Mouse (Mus musculus): ENCODE measurements around the gene Nol11. TPM values are rescaled to one million over a fixed set of nuclear protein-coding genes. Genes with fewer than 3 reads are reported as not detected.
"Not testable (repeated sequence)": the region's sequence is repeated elsewhere in the genome, so short reads cannot be mapped to it uniquely, and the experiment has no call there.

Gene Nol11
- polyA plus RNA-seq, 1 experiment from 2014 or later: 57.7 TPM

DNA sequence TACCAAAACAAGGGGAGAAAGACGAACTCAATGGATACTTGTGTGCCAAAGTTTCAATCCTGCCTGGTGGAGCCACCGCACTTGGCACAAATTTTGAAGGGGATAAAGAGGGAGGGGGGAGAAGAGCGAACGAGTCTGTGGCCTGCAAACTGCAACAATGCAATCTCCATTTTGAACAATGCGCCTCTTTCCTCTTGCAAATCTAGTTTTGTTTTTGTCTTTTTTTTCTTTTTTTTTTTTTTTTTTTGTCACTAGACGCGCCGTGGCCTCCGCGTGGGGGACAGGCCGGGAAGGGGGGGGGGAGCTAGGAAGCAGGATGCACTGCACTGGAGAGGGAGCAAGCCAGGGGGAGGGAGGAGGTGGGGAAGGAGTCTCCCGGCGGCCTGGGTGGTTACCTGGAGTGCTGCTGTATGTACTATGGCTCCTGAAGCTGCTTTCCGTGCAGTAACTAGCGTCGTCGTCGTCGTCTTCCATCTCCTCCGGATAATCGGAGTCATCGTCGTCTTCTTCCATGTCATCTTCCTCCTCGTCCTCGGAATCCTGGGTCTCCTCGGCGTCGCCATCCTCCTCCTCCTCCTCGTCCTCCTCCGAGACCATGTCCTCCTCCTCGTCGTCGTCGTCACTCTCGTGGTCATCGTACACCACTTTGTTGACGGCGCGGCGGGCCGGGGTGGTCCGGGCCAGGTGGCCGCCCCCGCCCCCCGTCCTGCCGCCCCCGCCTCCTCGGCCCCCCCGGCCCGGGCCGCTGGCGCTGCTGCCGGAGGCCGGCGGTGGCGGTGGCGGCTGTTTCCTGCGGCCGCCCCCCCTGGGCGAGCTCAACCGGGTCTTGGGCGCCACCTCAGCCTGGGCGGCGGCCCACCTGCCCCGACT lies 58.1 kb downstream of the Nol11 start:
- Histone ChIP-seq H3K4me3 (replicated peaks; ENCODE audit: low read depth, low read length) (peak overlapping the region; percentile 77), H3K9me3 (ENCODE audit: control insufficient read depth, low read length) (no peaks in the 10 kb centered on the region), H3K4me1 (ENCODE audit: control insufficient read depth, insufficient read depth, low read length) (peaks cover 19% of the 10 kb centered on the region), H3K27ac (replicated peaks; ENCODE audit: low read depth, low read length) (peak overlapping the region; percentile 98), H3K36me3 (ENCODE audit: control insufficient read depth, insufficient read depth, low read length) (no peaks in the 10 kb centered on the region), H3K9ac (replicated peaks; ENCODE audit: low read length) (peak overlapping the region; percentile 99), H3K4me2 (ENCODE audit: low read length) (peak overlapping the region; percentile 88), H3K27me3 (ENCODE audit: control insufficient read depth, insufficient read depth, low read length) (no peaks in the 10 kb centered on the region)
- ATAC-seq (ENCODE audit: low FRiP score, low TSS enrichment) (peak; percentile 69), DNase-seq (peak; percentile 71)
- under 1% methylated on average over 58 of the region's 65 CpGs for WGBS

DNA sequence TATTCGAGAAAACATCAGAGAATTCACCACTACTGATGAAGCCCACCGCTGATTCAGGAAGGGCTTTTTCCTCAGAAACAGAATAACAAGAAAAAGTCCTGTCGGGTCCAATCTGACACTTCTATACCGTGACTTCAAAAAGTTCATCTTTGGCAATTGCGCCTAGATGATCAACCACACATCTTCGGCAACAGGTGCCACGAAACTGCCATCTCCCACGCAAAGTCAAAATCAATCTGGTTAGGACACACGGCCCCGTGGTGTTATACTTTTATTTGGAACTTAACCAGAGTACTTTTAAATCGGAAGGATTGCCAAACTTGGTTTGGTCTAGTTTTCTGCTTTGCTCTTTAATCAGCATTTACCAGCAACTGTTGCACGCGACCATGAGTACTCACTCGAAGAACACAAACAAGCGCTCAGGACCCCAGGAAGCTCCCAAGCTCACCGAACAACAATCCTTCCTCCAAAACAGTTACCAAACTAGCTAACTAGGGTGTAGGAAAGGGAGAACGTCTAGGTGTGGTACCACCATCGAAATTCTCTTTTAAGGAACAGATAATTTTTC lies 58.9 kb downstream of the Nol11 start:
- Histone ChIP-seq H3K4me3 (replicated peaks; ENCODE audit: low read depth, low read length) (peak overlapping the region; percentile 77), H3K27me3 (ENCODE audit: control insufficient read depth, insufficient read depth, low read length) (no peaks in the 10 kb centered on the region), H3K36me3 (ENCODE audit: control insufficient read depth, insufficient read depth, low read length) (no peaks in the 10 kb centered on the region), H3K27ac (replicated peaks; ENCODE audit: low read depth, low read length) (no peak overlapping the region), H3K4me1 (ENCODE audit: control insufficient read depth, insufficient read depth, low read length) (peaks cover 19% of the 10 kb centered on the region), H3K4me2 (ENCODE audit: low read length) (peak overlapping the region; percentile 88), H3K9ac (replicated peaks; ENCODE audit: low read length) (peak overlapping the region; percentile 99), H3K9me3 (ENCODE audit: control insufficient read depth, low read length) (no peaks in the 10 kb centered on the region)
- peak; percentile 54 for DNase-seq
- WGBS: 1% methylated on average over 18 of the region's 18 CpGs
- no peak for ATAC-seq (ENCODE audit: low FRiP score, low TSS enrichment)

DNA sequence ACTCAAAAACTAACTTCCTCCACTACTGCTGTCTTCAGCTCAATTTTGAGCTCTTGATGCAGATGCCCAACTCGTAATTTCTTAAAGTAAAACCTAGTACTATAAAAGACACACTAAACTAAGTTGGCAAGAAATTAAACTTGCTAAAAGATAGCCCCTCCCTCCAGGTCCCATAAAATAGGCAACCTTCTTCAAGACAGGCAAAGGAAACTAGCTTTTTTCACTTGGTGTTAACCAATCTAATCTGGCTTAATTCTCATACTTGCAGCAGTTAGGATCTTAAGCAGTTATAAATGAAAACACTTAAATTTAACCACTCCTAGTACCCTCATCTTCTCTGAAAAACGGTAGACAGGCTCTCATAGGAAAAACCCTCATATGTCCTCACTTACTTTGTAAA lies 59.5 kb downstream of the Nol11 start:
- Histone ChIP-seq H3K4me3 (replicated peaks; ENCODE audit: low read depth, low read length) (peak overlapping the region; percentile 77), H3K9me3 (ENCODE audit: control insufficient read depth, low read length) (no peaks in the 10 kb centered on the region), H3K9ac (replicated peaks; ENCODE audit: low read length) (no peak overlapping the region; the same call in 1 of the 2 replicates), H3K27me3 (ENCODE audit: control insufficient read depth, insufficient read depth, low read length) (no peaks in the 10 kb centered on the region), H3K27ac (replicated peaks; ENCODE audit: low read depth, low read length) (no peak overlapping the region), H3K36me3 (ENCODE audit: control insufficient read depth, insufficient read depth, low read length) (no peaks in the 10 kb centered on the region), H3K4me1 (ENCODE audit: control insufficient read depth, insufficient read depth, low read length) (peaks cover 20% of the 10 kb centered on the region), H3K4me2 (ENCODE audit: low read length) (peak overlapping the region; percentile 88)
- 31% methylated on average over 2 of the region's 2 CpGs for WGBS
- ATAC-seq (ENCODE audit: low FRiP score, low TSS enrichment): no peak
- DNase-seq: no peak

DNA sequence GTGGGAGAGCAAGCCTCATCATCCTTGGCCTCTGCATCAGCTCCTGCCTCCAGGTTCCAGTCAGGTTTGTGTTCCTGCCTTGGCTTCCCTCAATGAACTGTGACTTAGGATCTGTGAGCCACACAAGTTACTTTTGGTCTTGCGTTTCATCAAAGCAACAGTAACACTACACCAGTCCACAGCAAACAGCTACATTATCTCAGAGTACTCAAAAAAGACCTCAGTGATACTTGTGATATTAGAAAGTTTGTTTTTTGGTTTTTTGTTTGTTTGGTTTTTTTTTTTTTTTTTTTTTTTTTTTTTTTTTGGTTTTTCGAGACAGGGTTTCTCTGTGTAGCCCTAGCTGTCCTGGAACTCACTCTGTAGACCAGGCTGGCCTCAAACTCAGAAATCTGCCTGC lies 62.5 kb downstream of the Nol11 start:
- not testable (repeated sequence) for H3K27ac ChIP-seq (replicated peaks; ENCODE audit: low read depth, low read length); DNase-seq
- peaks cover 26% of the 10 kb centered on the region for H3K4me1 ChIP-seq (ENCODE audit: control insufficient read depth, insufficient read depth, low read length)

DNA sequence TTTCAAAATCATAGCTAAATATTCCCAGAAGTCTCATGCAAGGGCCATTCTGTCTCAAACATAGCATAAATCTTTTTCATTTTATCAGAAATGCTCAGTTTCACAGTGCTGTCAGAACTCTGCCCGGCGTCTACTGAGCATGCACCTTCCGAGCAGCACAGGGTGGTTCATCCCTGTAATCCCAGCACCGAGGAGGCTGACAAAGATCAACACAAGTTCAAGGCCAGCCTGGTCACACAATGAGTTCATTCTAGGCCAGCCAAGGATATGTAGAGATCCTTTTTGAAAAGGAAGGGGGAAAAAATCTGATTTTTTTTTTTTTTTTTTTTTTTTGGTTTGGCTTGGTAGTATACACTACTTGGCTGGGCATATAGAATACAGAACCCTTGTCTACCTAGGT lies 64.2 kb downstream of the Nol11 start:
- 87% methylated on average over 4 of the region's 4 CpGs for WGBS
- H3K4me3 ChIP-seq (replicated peaks; ENCODE audit: low read depth, low read length): no peak overlapping the region
- no peak for DNase-seq

More for the DNA sequence above, 62.5 kb downstream of the Nol11 start:
- ATAC-seq (ENCODE audit: low FRiP score, low TSS enrichment); H3K9me3 ChIP-seq (ENCODE audit: control insufficient read depth, low read length); H3K4me3 ChIP-seq (replicated peaks; ENCODE audit: low read depth, low read length); H3K27me3 ChIP-seq (ENCODE audit: control insufficient read depth, insufficient read depth, low read length); H3K36me3 ChIP-seq (ENCODE audit: control insufficient read depth, insufficient read depth, low read length); H3K4me2 ChIP-seq (ENCODE audit: low read length); H3K9ac ChIP-seq (replicated peaks; ENCODE audit: low read length): not testable (repeated sequence)
- 96% methylated on average over 1 of the region's 2 CpGs for WGBS

DNA sequence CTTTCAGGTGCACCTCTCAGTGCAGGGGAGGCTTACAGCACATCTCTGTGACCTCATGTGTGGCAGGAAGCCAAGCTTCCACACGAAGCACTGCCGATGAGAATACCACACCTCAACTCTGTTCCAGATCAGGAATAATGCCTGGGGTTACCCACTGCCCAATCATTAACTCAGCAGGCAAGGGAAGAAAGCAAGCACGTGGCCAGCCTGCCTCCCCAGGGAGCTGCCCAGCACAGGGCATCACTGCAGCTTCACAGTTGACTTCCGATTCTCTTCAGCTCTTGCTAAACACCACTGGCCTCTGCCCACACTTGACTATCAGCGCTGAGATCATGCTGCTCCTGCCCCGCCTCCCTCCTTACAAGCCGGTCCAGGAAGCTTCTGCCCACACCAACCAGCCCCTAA lies 64.9 kb downstream of the Nol11 start:
- Histone ChIP-seq H3K9me3 (ENCODE audit: control insufficient read depth, low read length) (no peaks in the 10 kb centered on the region), H3K27me3 (ENCODE audit: control insufficient read depth, insufficient read depth, low read length) (no peaks in the 10 kb centered on the region), H3K4me2 (ENCODE audit: low read length) (no peak overlapping the region; the same call in 1 of the 2 replicates), H3K9ac (replicated peaks; ENCODE audit: low read length) (no peak overlapping the region), H3K4me3 (replicated peaks; ENCODE audit: low read depth, low read length) (no peak overlapping the region), H3K4me1 (ENCODE audit: control insufficient read depth, insufficient read depth, low read length) (peaks cover 18% of the 10 kb centered on the region), H3K36me3 (ENCODE audit: control insufficient read depth, insufficient read depth, low read length) (no peaks in the 10 kb centered on the region), H3K27ac (replicated peaks; ENCODE audit: low read depth, low read length) (no peak overlapping the region; the same call in 1 of the 2 replicates)
- WGBS: 32% methylated on average over 7 of the region's 7 CpGs
- ATAC-seq (ENCODE audit: low FRiP score, low TSS enrichment) (no peak), DNase-seq (peak; percentile 31)

More for the DNA sequence above, 64.2 kb downstream of the Nol11 start:
- Histone ChIP-seq H3K9ac (replicated peaks; ENCODE audit: low read length) (no peak overlapping the region), H3K36me3 (ENCODE audit: control insufficient read depth, insufficient read depth, low read length) (no peaks in the 10 kb centered on the region), H3K9me3 (ENCODE audit: control insufficient read depth, low read length) (no peaks in the 10 kb centered on the region), H3K27ac (replicated peaks; ENCODE audit: low read depth, low read length) (no peak overlapping the region), H3K4me2 (ENCODE audit: low read length) (no peak overlapping the region), H3K4me1 (ENCODE audit: control insufficient read depth, insufficient read depth, low read length) (peaks cover 25% of the 10 kb centered on the region), H3K27me3 (ENCODE audit: control insufficient read depth, insufficient read depth, low read length) (no peaks in the 10 kb centered on the region)
- ATAC-seq (ENCODE audit: low FRiP score, low TSS enrichment): no peak

DNA sequence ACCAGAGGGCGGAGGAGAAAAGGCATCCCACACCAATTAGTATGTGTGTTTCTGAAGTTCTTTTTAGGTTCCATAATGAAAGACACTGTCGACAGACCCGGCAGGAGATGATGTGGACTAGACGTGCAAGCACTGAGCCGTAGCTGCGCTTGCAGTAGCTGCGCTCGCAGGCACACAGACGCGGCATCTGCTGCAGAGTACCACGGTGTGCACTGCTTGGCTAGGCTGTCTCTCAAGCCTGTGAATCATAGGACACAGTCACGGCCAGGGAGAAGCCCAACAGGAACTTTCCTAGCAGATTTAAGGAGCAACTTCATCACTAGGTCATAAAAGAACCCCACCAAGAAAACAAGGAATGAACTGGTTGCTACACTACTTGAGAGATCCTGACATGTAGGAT lies 71.4 kb downstream of the Nol11 start:
- Histone ChIP-seq H3K4me3 (replicated peaks; ENCODE audit: low read depth, low read length) (no peak overlapping the region), H3K36me3 (ENCODE audit: control insufficient read depth, insufficient read depth, low read length) (no peaks in the 10 kb centered on the region), H3K9ac (replicated peaks; ENCODE audit: low read length) (no peak overlapping the region), H3K27me3 (ENCODE audit: control insufficient read depth, insufficient read depth, low read length) (no peaks in the 10 kb centered on the region), H3K27ac (replicated peaks; ENCODE audit: low read depth, low read length) (no peak overlapping the region), H3K9me3 (ENCODE audit: control insufficient read depth, low read length) (no peaks in the 10 kb centered on the region), H3K4me1 (ENCODE audit: control insufficient read depth, insufficient read depth, low read length) (peaks cover 15% of the 10 kb centered on the region), H3K4me2 (ENCODE audit: low read length) (no peak overlapping the region)
- ATAC-seq (ENCODE audit: low FRiP score, low TSS enrichment) (no peak), DNase-seq (no peak)
- 76% methylated on average over 12 of the region's 12 CpGs for WGBS
